Mouse (Mus musculus) T-helper 2 cell (primary cell): ENCODE data around the gene Zbtb45.

ENCODE experiments used
- in situ Hi-C: fragments of 300-600 bp; cut with MboI, MseI; formaldehyde crosslinking; loops from one replicate; pipeline ENCODE4 v1.15.1; 2025; ENCODE audit warnings: high pct_unique_total_duplicates

Gene Zbtb45

GRCm38 (mm10) chr7:12957511-12957910, 52.3 kb downstream of the Zbtb45 start:
- in situ Hi-C loops, result no loop called here

GRCm38 (mm10) chr7:12954896-12955295, 54.9 kb downstream of the Zbtb45 start:
- in situ Hi-C loops, result no loop called here
